Mouse (Mus musculus) midbrain, embryonic 14.5 days (tissue): ENCODE measurements around the gene Tmprss2. TPM values are rescaled to one million over a fixed set of nuclear protein-coding genes. Genes with fewer than 3 reads are reported as not detected.
A peak's percentile ranks its signal among the peaks of the same experiment; 100 is the strongest.

Source experiments
- ATAC-seq: fragments of 200-750 bp; cut with Nextera tagmentation; 2 replicates; pipeline ENCODE4 v1.8.0; 2017; ENCODE audit warnings: moderate number of reproducible peaks, moderate library complexity; ENCODE audit not compliant: low FRiP score, low TSS enrichment
- DNase-seq: peaks from one replicate; pipeline ENCODE4 v3.0.0-alpha.2; 2015
- H3K27ac ChIP-seq: fragments of 300-500 bp; sonication (generic); replicated peaks from 2 replicates; pipeline ENCODE4 v1.5.1; 2014; ENCODE audit warnings: mild to moderate bottlenecking, low read depth, low read length, moderate library complexity
- H3K27me3 ChIP-seq: fragments of 300-500 bp; sonication (generic); 2 replicates; pipeline ENCODE4 v1.6.1; 2014; ENCODE audit warnings: low read length, control low read depth, mixed read lengths; ENCODE audit not compliant: control insufficient read depth, insufficient read depth
- H3K36me3 ChIP-seq: fragments of 300-500 bp; sonication (generic); 2 replicates; pipeline ENCODE4 v1.6.1; 2014; ENCODE audit warnings: low read length, control low read depth; ENCODE audit not compliant: control insufficient read depth, insufficient read depth
- H3K4me1 ChIP-seq: fragments of 300-500 bp; sonication (generic); 2 replicates; pipeline ENCODE4 v1.6.1; 2014; ENCODE audit warnings: mild to moderate bottlenecking, antibody characterized with exemption, low read length, control low read depth; ENCODE audit not compliant: control insufficient read depth, insufficient read depth
- H3K4me2 ChIP-seq: fragments of 300-500 bp; sonication (generic); 2 replicates; pipeline ENCODE4 v1.6.1; 2014; ENCODE audit warnings: mild to moderate bottlenecking, low read length, moderate library complexity
- H3K4me3 ChIP-seq: fragments of 300-500 bp; sonication (generic); replicated peaks from 2 replicates; pipeline ENCODE4 v1.5.1; 2014; ENCODE audit warnings: low read depth, low read length
- H3K9ac ChIP-seq: fragments of 300-500 bp; sonication (generic); replicated peaks from 2 replicates; pipeline ENCODE4 v1.6.1; 2014; ENCODE audit warnings: mild to moderate bottlenecking, low read length, moderate library complexity
- H3K9me3 ChIP-seq: fragments of 300-500 bp; sonication (generic); 2 replicates; pipeline ENCODE4 v1.6.1; 2016; ENCODE audit warnings: low read length, control low read depth, mixed read lengths; ENCODE audit not compliant: control insufficient read depth
- WGBS: fragments of 180-500 bp; shearing (Covaris S2); extraction: QIAGEN DNeasy Blood & Tissue Kit; methylation state at CpG from one replicate; pipeline ENCODE4 v1.1.7; 2014; 5-methylcytosine and 5-hydroxymethylcytosine counted together
- polyA plus RNA-seq: library from polyadenylated mRNA; unstranded; fragments of >200 nt; fragmentation: Nextera tagmentation; extraction: Ambion mirVana; gene quantifications from 2 replicates; pipeline ENCODE4 v1.2.1, GENCODE M21; 2014

Tmprss2 gene
- polyA plus RNA-seq: 0.18 TPM in 1 of 2 replicates, not detected in the other

- H3K9ac ChIP-seq: peak within 1 kb of the TSS; percentile 17; the same call in 1 of the 2 replicates
- peak within 1 kb of the TSS; percentile 32 for H3K4me3 ChIP-seq
- WGBS: 2% methylated on average over 30 of the region's 30 CpGs
- ATAC-seq (no peak), DNase-seq (peak; percentile 23)
- H3K27me3 ChIP-seq: peaks cover 25% of the 10 kb centered on the region
- H3K4me2 ChIP-seq: peak within 1 kb of the TSS; percentile 60
- peaks cover 12% of the 10 kb centered on the region; the same call in 1 of the 2 replicates for H3K4me1 ChIP-seq
- H3K9me3 ChIP-seq: no peaks in the 10 kb centered on the region
- no peak within 1 kb of the TSS for H3K27ac ChIP-seq
- H3K36me3 ChIP-seq: no peaks in the 10 kb centered on the region
These were observed at the start of gene Tmprss2 for GRCm38 (mm10) chr16:97610939-97611338. TSS of gene Tmprss2 (minus strand) at chr16:97611195.

GRCm38 (mm10) chr16:97659225-97659658 lies 48.2 kb upstream of the Tmprss2 start:
- no peak overlapping the region for H3K4me2 ChIP-seq
- no peaks in the 10 kb centered on the region for H3K36me3 ChIP-seq
- WGBS: 0% methylated on average over 1 of the region's 1 CpGs
- no peaks in the 10 kb centered on the region; the same call in 1 of the 2 replicates for H3K4me1 ChIP-seq
- no peaks in the 10 kb centered on the region for H3K27me3 ChIP-seq
- no peak overlapping the region for H3K4me3 ChIP-seq
- no peak overlapping the region for H3K27ac ChIP-seq
- ATAC-seq: no peak
- DNase-seq: peak; percentile 17
- no peaks in the 10 kb centered on the region for H3K9me3 ChIP-seq
- H3K9ac ChIP-seq: no peak overlapping the region

- DNase-seq (peak; percentile 3), ATAC-seq (no peak)
- H3K4me2 ChIP-seq: no peak overlapping the region
- no peaks in the 10 kb centered on the region; the same call in 1 of the 2 replicates for H3K4me1 ChIP-seq
- no peak overlapping the region for H3K27ac ChIP-seq
- H3K9me3 ChIP-seq: no peaks in the 10 kb centered on the region
- 47% methylated on average over 6 of the region's 6 CpGs for WGBS
- H3K27me3 ChIP-seq: no peaks in the 10 kb centered on the region
- H3K9ac ChIP-seq: no peak overlapping the region
- no peak overlapping the region for H3K4me3 ChIP-seq
- no peaks in the 10 kb centered on the region for H3K36me3 ChIP-seq
These were observed 47.5 kb upstream of the Tmprss2 start for GRCm38 (mm10) chr16:97658481-97658880.

GRCm38 (mm10) chr16:97655800-97656199 lies 44.8 kb upstream of the Tmprss2 start:
- no peak for DNase-seq
- Histone ChIP-seq H3K4me3 (no peak overlapping the region), H3K4me1 (no peaks in the 10 kb centered on the region; the same call in 1 of the 2 replicates), H3K27ac (no peak overlapping the region), H3K9ac (no peak overlapping the region), H3K27me3 (no peaks in the 10 kb centered on the region), H3K9me3 (no peaks in the 10 kb centered on the region), H3K4me2 (no peak overlapping the region), H3K36me3 (no peaks in the 10 kb centered on the region)
- WGBS: 81% methylated on average over 2 of the region's 2 CpGs
- no peak for ATAC-seq

- no peaks in the 10 kb centered on the region for H3K36me3 ChIP-seq
- H3K4me2 ChIP-seq: no peak overlapping the region
- no peaks in the 10 kb centered on the region for H3K27me3 ChIP-seq
- H3K27ac ChIP-seq: no peak overlapping the region
- H3K9me3 ChIP-seq: no peaks in the 10 kb centered on the region
- DNase-seq (no peak), ATAC-seq (no peak)
- no peak overlapping the region for H3K9ac ChIP-seq
- H3K4me3 ChIP-seq: no peak overlapping the region
- H3K4me1 ChIP-seq: no peaks in the 10 kb centered on the region
- 84% methylated on average over 9 of the region's 9 CpGs for WGBS
These were observed 38.7 kb upstream of the Tmprss2 start for GRCm38 (mm10) chr16:97649522-97650188.

- Histone ChIP-seq H3K9ac (no peak overlapping the region), H3K9me3 (no peaks in the 10 kb centered on the region), H3K27ac (no peak overlapping the region), H3K36me3 (no peaks in the 10 kb centered on the region), H3K4me3 (no peak overlapping the region), H3K27me3 (no peaks in the 10 kb centered on the region), H3K4me1 (no peaks in the 10 kb centered on the region), H3K4me2 (no peak overlapping the region)
- DNase-seq (no peak), ATAC-seq (no peak)
These were observed 33.7 kb upstream of the Tmprss2 start for GRCm38 (mm10) chr16:97644681-97645080.

- Histone ChIP-seq H3K27me3 (no peaks in the 10 kb centered on the region), H3K27ac (no peak overlapping the region), H3K9ac (no peak overlapping the region), H3K4me1 (no peaks in the 10 kb centered on the region), H3K9me3 (no peaks in the 10 kb centered on the region), H3K4me3 (no peak overlapping the region), H3K4me2 (no peak overlapping the region), H3K36me3 (no peaks in the 10 kb centered on the region)
- 91% methylated on average over 3 of the region's 3 CpGs for WGBS
- no peak for DNase-seq
- ATAC-seq: no peak
These were observed 28.6 kb upstream of the Tmprss2 start for GRCm38 (mm10) chr16:97639630-97640029.

GRCm38 (mm10) chr16:97632880-97633484 lies 22.0 kb upstream of the Tmprss2 start:
- DNase-seq: no peak
- no peak overlapping the region for H3K27ac ChIP-seq
- no peaks in the 10 kb centered on the region for H3K9me3 ChIP-seq
- H3K9ac ChIP-seq: no peak overlapping the region
- no peak overlapping the region for H3K4me2 ChIP-seq
- WGBS: 71% methylated on average over 4 of the region's 4 CpGs
- no peaks in the 10 kb centered on the region for H3K4me1 ChIP-seq
- no peak overlapping the region for H3K4me3 ChIP-seq
- no peaks in the 10 kb centered on the region for H3K36me3 ChIP-seq
- no peaks in the 10 kb centered on the region for H3K27me3 ChIP-seq
- no peak for ATAC-seq

GRCm38 (mm10) chr16:97623166-97623565 lies 12.2 kb upstream of the Tmprss2 start:
- ATAC-seq (no peak), DNase-seq (no peak)
- Histone ChIP-seq H3K4me1 (no peaks in the 10 kb centered on the region), H3K4me3 (no peak overlapping the region), H3K4me2 (no peak overlapping the region), H3K27me3 (no peaks in the 10 kb centered on the region), H3K9ac (no peak overlapping the region), H3K36me3 (no peaks in the 10 kb centered on the region), H3K9me3 (no peaks in the 10 kb centered on the region), H3K27ac (no peak overlapping the region)
- WGBS: 82% methylated on average over 6 of the region's 6 CpGs
